Mouse (Mus musculus) right cerebral cortex, adult 2 months (tissue): Measurements from ENCODE around the gene Vmn2r54.
"Not testable (repeated sequence)": the region's sequence is repeated elsewhere in the genome, so short reads cannot be mapped to it uniquely, and the experiment has no call there.

Source experiments
- DNase-seq, 2 experiments: peaks; one replicate each; pipeline ENCODE4 v3.0.0; 2021 to 2022; ENCODE audit warnings: low spot score in 2 of 2

Gene Vmn2r54

DNA sequence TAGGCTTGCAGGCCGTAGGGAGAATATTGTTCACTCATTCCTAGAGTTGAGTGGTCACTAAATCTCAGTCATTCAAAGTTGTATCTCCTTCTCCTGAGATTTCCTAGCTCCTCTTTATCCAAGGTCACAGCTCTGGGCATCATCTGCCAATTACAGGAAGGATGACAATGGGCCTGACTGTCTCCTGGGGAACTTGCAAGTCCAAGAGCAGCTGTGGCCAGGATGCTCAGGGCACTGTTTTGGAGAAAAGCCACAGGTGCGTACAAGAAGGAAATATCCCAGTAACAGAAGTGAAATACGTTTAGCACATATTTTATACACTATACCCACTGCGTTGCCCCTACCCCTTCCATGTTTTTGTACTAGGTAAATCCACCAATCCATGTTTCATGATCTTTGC is at the start of gene Vmn2r54:
Vmn2r54 (minus strand) TSS at position 101 of the 400 bp plus-strand sequence.
- DNase-seq: not testable (repeated sequence)

DNA sequence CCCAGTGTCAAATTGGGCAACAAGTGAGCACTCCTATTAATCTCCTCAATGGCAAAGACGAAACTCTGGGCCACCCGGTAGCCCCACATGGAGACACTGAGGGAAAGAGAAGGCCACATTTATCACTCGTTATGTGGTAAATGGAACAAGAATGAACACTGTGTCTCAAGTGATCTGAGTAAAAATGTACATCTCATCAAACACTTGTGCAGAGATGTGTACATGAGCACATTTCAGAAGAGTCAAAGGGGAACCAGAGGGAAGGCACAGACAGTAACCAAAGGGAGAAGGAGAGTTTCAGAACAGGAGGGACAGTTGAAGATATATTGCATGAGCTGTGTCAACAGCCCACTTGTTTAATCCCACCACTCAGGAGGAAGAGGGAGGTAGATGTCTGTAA is 44.8 kb upstream of the Vmn2r54 start, which contains the start of gene Vmn2r55:
Vmn2r55 (minus strand) TSS at position 101 of the 400 bp plus-strand sequence.
- DNase-seq: not testable (repeated sequence)

DNA sequence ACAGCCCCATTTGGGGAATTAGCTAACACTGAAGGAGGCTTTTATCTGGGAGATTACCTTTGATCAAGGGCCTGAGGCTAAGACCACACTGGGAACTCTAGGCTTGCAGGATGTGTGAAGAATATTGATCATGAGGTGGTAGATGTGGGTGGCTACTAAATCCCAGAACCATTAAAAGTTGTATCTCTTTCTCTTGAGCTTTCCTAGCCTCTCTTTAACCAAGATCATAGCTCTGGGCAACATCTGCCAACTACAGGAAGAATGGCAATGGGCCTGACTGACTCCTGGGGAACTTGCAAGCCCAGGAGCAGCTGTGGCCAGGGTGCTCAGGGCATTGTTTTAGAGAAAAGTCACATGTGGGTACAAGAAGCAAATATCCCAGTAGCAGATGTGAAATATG is 31.4 kb downstream of the Vmn2r54 start, which contains the start of gene Vmn2r53:
Vmn2r53 (minus strand) TSS at position 101 of the 400 bp plus-strand sequence.
- DNase-seq: no peak
